Mouse (Mus musculus): ENCODE data around the gene Cpm.
"Not testable (repeated sequence)": the region's sequence is repeated elsewhere in the genome, so short reads cannot be mapped to it uniquely, and the experiment has no call there.

The Cpm gene

GRCm38 (mm10) chr10:117724804-117725361, 95.6 kb downstream of the Cpm start:
- no peak for DNase-seq (ENCODE audit: low spot score)

DNA sequence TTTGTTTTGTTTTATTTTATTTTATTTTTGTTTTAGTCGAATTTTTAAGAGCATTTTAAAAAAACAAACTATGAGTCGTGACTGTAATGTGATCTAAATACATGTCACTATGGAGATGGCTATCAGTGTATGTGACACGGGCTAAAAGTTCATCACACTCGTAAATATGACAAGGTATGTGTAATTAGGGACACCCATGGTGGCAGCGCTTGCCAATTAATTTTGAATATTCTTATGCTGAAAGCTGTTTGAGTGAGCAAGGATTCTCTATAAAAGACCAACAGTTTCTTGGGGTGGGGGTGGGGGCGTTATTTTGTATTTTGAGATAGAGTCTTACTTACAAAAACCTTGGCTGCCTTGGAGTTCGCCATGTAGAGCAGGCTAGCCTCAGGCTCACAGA, 96.4 kb downstream of the Cpm start:
- DNase-seq (ENCODE audit: low spot score): no peak

DNA sequence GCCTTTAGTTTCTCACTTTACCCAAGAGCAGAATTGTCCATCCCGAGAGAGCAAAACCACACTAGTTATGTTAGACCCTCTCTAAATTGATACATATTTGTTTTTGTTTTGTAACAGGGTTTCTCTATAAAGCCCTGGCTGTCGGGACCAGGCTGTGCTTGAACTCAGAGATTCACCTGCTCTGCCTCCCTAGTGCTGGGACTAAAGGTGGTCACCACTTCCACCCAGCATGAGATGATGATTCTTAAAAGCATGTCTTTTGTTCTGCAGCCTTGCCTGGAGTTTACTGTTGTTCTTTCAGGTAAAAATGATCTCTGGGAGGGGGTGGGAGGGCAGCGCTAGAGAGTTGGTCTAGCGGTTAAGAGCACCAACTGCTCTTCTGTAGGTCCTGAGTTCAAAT, 97.0 kb downstream of the Cpm start:
- DNase-seq (ENCODE audit: low spot score): no peak

DNA sequence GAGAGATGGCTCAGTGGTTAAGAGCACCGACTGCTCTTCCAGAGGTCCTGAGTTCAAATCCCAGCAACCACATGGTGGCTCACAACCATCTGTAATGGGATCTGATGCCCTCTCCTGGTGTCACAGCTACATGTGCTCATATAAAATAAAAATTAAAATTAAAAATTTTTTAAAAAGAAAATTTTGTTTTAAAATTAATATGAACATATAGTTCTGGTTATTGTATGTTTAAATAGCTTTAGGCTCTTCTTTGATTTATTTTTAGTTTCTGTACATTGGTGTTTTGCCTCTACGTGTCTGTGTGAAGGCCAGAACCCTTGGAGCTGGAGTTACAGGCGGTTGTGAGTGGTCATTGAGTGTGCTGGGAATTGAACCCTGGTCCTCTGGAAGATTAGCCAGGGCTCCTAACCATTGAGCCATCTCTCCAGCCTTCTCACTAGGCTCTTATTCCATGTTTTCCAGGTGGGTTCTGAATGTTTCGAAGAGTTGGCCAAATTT, 97.6 kb downstream of the Cpm start:
- DNase-seq (ENCODE audit: low spot score): no peak

GRCm38 (mm10) chr10:117727518-117728110, 98.3 kb downstream of the Cpm start:
- no peak for DNase-seq (ENCODE audit: low spot score)

DNA sequence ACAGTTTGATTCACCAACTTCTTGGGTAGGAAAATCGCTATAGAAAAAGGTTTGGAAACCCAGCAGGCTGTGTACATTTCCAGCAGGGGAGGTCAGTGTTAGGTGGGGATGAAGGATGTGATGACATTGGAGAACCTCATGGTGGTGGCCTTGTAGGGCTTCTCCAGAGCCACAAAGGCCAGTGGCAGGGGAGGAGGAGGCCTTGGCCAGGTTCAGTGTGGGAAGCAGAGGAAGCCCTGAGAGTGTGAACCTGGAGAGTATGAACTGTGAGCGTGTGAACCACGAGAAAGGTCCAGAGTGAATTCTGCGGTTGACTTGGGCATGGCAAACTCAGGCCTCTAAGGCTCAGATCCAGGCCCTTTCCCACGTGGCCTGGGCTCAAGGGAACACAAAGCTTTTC, 99.3 kb downstream of the Cpm start:
- DNase-seq (ENCODE audit: low spot score): no peak

- no peak for DNase-seq (ENCODE audit: low spot score)
These were observed 100.0 kb downstream of the Cpm start for GRCm38 (mm10) chr10:117729139-117729814.

- DNase-seq (ENCODE audit: low spot score): no peak
These were observed 100.8 kb downstream of the Cpm start for GRCm38 (mm10) chr10:117730140-117730539.

GRCm38 (mm10) chr10:117730637-117731203, 101.4 kb downstream of the Cpm start:
- DNase-seq (ENCODE audit: low spot score): no peak

GRCm38 (mm10) chr10:117731244-117732101, 102.2 kb downstream of the Cpm start:
- DNase-seq (ENCODE audit: low spot score): no peak

DNA sequence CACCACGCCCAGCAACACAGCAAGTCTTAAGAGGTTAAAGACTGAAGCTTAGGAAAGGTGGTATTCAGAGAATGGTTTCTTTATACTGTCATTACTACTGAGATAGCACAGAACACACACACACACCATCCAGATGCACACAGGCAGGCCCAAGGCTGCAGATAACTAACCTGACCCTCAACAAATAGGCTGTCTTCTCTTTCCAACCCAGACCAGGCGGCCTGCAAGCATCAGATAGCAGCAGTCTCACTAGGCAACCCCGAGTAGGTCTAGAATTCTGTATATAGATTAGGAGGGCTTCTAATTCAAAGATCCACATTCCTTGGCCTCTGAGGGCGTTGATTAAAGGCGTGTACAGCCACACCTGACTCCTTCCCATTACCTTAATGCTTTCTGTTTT, 102.9 kb downstream of the Cpm start:
- DNase-seq (ENCODE audit: low spot score): no peak

DNA sequence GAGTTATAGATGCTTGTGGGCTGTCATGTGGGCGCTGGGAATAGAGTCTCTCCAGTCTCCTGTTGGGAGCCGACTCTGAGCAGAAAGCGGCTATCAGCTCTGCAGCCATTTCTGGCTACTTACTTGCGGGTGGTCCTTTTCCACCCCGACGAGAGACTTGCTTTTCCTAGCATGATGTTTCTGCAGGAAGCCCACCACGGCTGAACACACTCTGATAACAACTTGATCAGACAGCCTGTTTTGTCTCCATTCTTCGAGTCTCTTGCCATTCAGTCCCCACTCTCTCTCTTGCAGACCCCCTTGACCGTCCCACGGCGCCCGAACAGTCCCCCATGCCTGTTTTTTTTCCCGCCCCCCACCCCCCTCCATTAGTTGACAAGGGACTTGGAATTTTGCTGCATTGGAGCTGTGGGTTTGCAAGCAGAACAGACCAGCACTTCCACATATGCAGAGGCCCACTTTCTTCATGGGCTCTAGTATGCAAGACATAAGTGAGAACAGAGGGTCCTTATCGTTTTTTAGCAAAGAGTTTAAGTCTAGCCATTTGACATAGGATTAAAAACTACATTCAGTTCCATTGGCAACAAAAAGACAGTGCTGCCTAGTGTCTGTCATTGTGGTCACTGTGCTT, 103.8 kb downstream of the Cpm start:
- no peak for DNase-seq (ENCODE audit: low spot score)

GRCm38 (mm10) chr10:117733626-117734025, 104.3 kb downstream of the Cpm start:
- not testable (repeated sequence) for DNase-seq (ENCODE audit: low spot score)

- not testable (repeated sequence) for DNase-seq (ENCODE audit: low spot score)
These were observed 105.0 kb downstream of the Cpm start for GRCm38 (mm10) chr10:117734104-117734852.

DNA sequence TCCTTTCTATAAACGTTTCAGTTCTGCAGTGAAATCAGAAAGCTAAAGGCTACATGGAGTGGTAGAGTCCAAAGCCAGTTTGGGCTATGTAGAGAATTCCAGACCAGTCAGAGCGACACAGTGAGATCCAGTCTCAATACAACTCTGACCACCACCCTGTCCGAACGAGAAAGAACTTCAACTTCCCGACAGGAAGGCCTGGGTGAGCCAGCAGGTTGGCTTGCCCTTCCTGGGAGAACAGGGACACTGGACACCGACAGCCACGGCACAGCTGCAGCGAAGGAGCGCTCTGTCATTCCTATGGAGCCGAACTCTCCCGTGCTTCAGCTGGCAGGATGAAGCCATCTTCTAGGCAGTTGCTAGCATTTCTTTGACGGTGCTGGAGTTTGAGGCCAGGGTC, 106.1 kb downstream of the Cpm start:
- not testable (repeated sequence) for DNase-seq (ENCODE audit: low spot score)

GRCm38 (mm10) chr10:117736573-117736972, 107.3 kb downstream of the Cpm start:
- DNase-seq (ENCODE audit: low spot score): no peak
